Mouse (Mus musculus) G1E (cell line): Measurements from ENCODE around the gene Tnrc6c. TPM values are rescaled to one million over a fixed set of nuclear protein-coding genes. Genes with fewer than 3 reads are reported as not detected.

Source experiments
- ATAC-seq: 2 replicates; pipeline ENCODE4 v1.8.0; 2016; ENCODE audit warnings: mild to moderate bottlenecking; ENCODE audit not compliant: insufficient number of reproducible peaks, poor library complexity, low FRiP score, severe bottlenecking; ENCODE audit errors: extremely low read depth
- DNase-seq: peaks from one replicate; pipeline ENCODE4 v3.0.0; 2012; ENCODE audit warnings: low spot score
- H3K27me3 ChIP-seq: 2 replicates; pipeline ENCODE4 v1.6.1; 2012; ENCODE audit warnings: mild to moderate bottlenecking, low read length, inconsistent platforms; ENCODE audit not compliant: insufficient read depth
- H3K36me3 ChIP-seq: replicated peaks from 2 replicates; pipeline ENCODE3; 2012; ENCODE audit warnings: mild to moderate bottlenecking, inconsistent platforms
- H3K4me1 ChIP-seq: 2 replicates; pipeline ENCODE4 v1.6.1; 2012; ENCODE audit warnings: low read depth, low read length, inconsistent platforms, mixed read lengths; ENCODE audit not compliant: insufficient read depth
- H3K4me3 ChIP-seq: 2 replicates; pipeline ENCODE4 v1.5.1; 2012; ENCODE audit warnings: low read depth, mild to moderate bottlenecking, inconsistent platforms, low read length, moderate library complexity, mixed read lengths
- H3K9me3 ChIP-seq: replicated peaks from 2 replicates; pipeline ENCODE4 v1.6.1; 2012; ENCODE audit warnings: inconsistent platforms
- CTCF ChIP-seq: IDR thresholded peaks from 2 replicates; pipeline ENCODE4 v1.5.1; 2012; ENCODE audit warnings: low read depth, low read length, inconsistent platforms, mixed read lengths
- GATA1 ChIP-seq: IDR thresholded peaks from 2 replicates; pipeline ENCODE4 v1.6.1; 2012; ENCODE audit warnings: borderline replicate concordance, low read length, inconsistent platforms, mixed read lengths
- GATA2 ChIP-seq: IDR thresholded peaks from 2 replicates; pipeline ENCODE4 v1.6.1; 2012; ENCODE audit warnings: low read depth, low read length, inconsistent platforms, borderline replicate concordance
- POLR2AphosphoS5 ChIP-seq: IDR thresholded peaks from 2 replicates; pipeline ENCODE4 v1.6.1; 2012; ENCODE audit warnings: low read depth, low read length, inconsistent platforms; ENCODE audit not compliant: insufficient replicate concordance
- TAL1 ChIP-seq: conservative IDR thresholded peaks from 2 replicates; pipeline ENCODE4 v1.6.1; 2012; ENCODE audit warnings: low read depth, low read length, inconsistent platforms, mixed read lengths
- polyA plus RNA-seq: library from polyadenylated mRNA; stranded (reverse); fragments of >175 nt; gene quantifications from 2 replicates; pipeline ENCODE4 v1.2.3, GENCODE M21; 2012
- total RNA-seq, 2 experiments: library from RNA; stranded (forward) in 1 of 2; stranded (reverse) in 1 of 2; fragments of 200-1000 nt in 1 of 2; fragments of >200 nt in 1 of 2; fragmentation: Nextera tagmentation in 1 of 2; gene quantifications; 2 replicates each; pipeline ENCODE4 v1.2.3; 2014 to 2017

Tnrc6c gene
- total and polyA plus RNA-seq, 3 experiments, result 19.2 to 47.5 (median 21.5) TPM

DNA sequence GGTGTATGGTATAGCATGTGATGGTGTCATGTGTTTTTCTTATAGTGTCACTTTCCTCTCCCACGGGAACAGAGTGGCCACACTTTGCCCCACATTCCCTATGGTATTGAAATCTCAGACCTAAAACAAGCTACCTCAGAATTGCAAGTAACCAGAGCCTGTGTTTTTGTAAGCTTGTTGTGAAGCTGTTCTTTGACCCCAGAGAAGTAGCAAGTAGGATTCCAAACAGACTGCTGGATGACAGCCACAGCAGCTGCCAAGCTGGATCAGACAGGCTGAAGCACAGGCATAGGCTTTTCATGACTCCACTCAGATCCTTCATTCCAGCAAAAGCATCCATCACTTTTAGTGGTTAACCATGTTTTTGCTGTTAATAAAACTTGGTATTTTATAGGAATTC is 74.8 kb downstream of the Tnrc6c start:
- DNase-seq, result no peak
- no peak for TF ChIP-seq GATA2
- TF ChIP-seq TAL1, result no peak
- TF ChIP-seq CTCF, result no peak
- TF ChIP-seq POLR2AphosphoS5, result no peak
- no peak overlapping the region for H3K4me3 ChIP-seq
- no peak for ATAC-seq
- H3K27me3 ChIP-seq, result no peaks in the 10 kb centered on the region
- H3K4me1 ChIP-seq, result peaks cover 5% of the 10 kb centered on the region
- no peaks in the 10 kb centered on the region for H3K9me3 ChIP-seq
- H3K36me3 ChIP-seq, result peaks cover 66% of the 10 kb centered on the region

DNA sequence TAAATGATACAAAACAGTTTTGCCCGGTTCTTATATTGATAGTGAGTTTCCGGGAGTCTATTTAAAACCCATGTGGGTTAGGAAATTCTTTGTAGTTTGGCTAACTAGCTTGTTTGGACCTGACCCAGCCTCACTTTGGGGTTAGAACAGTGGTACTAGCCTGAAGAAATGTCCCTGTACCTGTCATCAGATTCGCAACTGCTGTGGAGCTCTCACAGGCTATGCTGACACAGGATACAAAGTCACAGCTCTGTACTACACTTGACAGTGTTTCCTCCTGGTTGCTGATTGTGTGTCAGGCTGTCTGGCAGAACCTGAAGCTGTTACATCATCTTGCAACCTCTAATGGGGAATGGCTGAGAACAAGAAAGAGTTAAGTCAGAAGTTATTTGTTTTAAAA is 75.3 kb downstream of the Tnrc6c start:
- peaks cover 4% of the 10 kb centered on the region for H3K4me1 ChIP-seq
- H3K27me3 ChIP-seq, result no peaks in the 10 kb centered on the region
- TF ChIP-seq GATA2 (no peak), TAL1 (no peak), CTCF (no peak), POLR2AphosphoS5 (no peak), GATA1 (no peak)

DNA sequence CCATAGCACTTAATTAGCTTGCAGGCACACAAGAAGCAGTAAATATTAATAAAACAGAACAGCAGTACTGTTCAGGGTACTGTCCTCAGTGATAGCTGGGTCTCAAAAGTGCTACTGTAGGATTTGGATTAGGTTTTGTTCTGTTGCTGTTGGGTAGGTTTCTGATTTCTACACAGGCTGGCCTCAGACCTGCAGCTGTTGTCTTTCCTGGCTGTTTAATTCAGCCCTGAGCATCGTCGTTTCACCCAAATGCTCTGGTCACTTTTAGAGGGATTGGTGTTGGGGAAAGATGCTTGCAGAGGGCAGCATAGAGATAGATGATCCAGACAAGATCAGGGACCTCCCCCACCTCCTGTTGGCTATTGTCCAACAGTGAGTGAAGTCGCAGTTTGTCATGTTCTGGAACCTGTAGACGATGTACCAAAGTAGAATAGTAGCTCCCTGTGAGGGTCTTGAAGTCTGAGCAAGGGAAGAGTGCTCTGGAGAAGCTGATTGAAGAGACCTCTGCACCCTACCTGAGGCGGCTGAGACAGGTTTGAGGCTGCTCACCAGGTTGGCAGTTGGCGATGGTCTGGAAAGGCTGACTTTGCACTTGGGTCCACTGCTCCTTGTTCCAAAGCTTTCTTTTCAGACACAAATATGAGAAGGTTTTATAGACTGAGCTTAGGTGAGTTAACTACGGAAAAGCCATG is 75.9 kb downstream of the Tnrc6c start:
- Histone ChIP-seq H3K4me1 (no peaks in the 10 kb centered on the region), H3K9me3 (no peaks in the 10 kb centered on the region), H3K4me3 (no peak overlapping the region), H3K27me3 (no peaks in the 10 kb centered on the region), H3K36me3 (peaks cover 65% of the 10 kb centered on the region)
- DNase-seq (no peak), ATAC-seq (no peak)
- no peak for TF ChIP-seq GATA2
- no peak for TF ChIP-seq POLR2AphosphoS5
- TF ChIP-seq TAL1, result no peak
- TF ChIP-seq CTCF, result no peak
- no peak for TF ChIP-seq GATA1

More for the DNA sequence above, 75.3 kb downstream of the Tnrc6c start:
- Histone ChIP-seq H3K36me3 (peaks cover 67% of the 10 kb centered on the region), H3K4me3 (no peak overlapping the region), H3K9me3 (no peaks in the 10 kb centered on the region)
- DNase-seq (no peak), ATAC-seq (no peak)

DNA sequence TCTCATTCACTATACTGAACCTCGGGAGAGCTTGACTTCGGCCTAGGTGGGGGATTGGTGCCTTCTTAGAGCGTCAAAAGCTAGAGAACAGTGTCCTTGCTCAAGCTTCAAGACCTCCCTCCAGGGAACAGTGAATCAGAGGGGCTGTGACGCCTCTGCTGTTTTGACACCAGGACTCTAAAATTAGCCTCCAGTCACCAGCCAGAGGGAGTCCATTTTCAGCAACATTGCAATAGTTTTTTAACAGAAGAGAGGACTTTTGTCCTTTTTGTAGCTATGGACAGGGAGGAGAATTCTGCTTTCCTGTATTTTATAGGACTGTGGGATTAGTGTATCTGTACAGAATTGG is 76.4 kb downstream of the Tnrc6c start:
- TF ChIP-seq GATA1 (no peak), POLR2AphosphoS5 (no peak), GATA2 (no peak), CTCF (no peak), TAL1 (no peak)
- Histone ChIP-seq H3K27me3 (no peaks in the 10 kb centered on the region), H3K9me3 (no peaks in the 10 kb centered on the region), H3K36me3 (peaks cover 65% of the 10 kb centered on the region), H3K4me1 (no peaks in the 10 kb centered on the region), H3K4me3 (no peak overlapping the region)
- no peak for ATAC-seq
- DNase-seq, result no peak

DNA sequence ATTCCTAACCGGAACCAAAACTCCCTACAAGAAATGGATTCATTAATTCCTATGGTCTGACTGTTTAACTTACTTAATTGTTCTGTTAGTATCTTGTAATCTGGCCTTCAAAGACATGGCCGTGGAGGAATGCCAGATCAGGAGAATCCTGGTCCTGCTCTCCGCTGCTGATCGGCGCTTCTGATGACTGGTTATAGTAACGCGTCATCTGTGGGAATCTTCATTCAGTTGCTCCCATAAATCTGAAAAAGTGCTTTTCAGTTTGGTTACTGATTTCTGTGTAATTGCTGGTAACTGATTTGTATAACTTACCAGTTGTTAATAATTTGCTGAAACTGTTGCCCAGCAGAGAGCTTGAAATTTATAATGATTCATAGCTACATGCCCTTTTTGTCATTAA is 77.4 kb downstream of the Tnrc6c start:
- Histone ChIP-seq H3K9me3 (no peaks in the 10 kb centered on the region), H3K36me3 (peaks cover 65% of the 10 kb centered on the region), H3K4me3 (no peak overlapping the region), H3K27me3 (no peaks in the 10 kb centered on the region), H3K4me1 (no peaks in the 10 kb centered on the region)
- TF ChIP-seq POLR2AphosphoS5 (no peak), CTCF (no peak), GATA2 (no peak), GATA1 (no peak), TAL1 (no peak)
- ATAC-seq (no peak), DNase-seq (no peak)

DNA sequence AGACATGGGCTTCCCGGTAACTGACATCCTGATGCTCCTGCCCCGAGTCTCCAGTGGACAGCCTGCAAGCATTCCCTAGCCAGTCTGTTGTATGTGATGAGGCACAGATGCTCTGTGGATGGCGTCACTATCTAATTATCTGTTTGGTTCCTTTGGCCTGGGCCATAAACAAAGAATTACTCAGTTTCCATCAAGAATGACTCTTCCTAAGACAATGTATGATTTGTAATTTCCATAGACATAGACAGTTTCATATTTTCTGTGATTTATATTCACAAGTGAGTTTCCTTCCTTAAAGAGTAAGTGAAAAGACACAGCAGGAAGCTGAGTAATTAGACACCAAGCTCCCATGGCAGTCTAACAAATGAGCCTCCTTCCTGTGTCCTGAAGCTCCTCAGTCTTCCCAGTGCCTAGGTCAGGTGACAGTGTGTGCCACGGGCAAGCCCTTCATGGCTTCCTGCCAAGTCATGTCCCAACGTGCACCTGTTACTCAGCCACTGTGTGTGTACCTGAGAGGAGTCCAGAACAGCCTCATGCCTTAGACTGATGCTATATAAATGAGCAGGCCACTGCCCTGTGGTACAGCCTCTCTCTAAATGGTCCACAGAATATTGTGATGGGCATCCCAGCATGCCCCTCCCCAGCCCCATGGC is 82.1 kb downstream of the Tnrc6c start:
- ATAC-seq (no peak), DNase-seq (no peak)
- H3K36me3 ChIP-seq, result peaks cover 89% of the 10 kb centered on the region
- H3K27me3 ChIP-seq, result no peaks in the 10 kb centered on the region
- no peaks in the 10 kb centered on the region for H3K4me1 ChIP-seq
- TF ChIP-seq CTCF (no peak), TAL1 (no peak), GATA2 (no peak)
- no peak overlapping the region for H3K4me3 ChIP-seq
- H3K9me3 ChIP-seq, result no peaks in the 10 kb centered on the region
